Mouse (Mus musculus): ENCODE results near the gene Gfi1b. TPM values are rescaled to one million over a fixed set of nuclear protein-coding genes. Genes with fewer than 3 reads are reported as not detected.

Gene Gfi1b
- 0.52 TPM for total RNA-seq (2023)

DNA sequence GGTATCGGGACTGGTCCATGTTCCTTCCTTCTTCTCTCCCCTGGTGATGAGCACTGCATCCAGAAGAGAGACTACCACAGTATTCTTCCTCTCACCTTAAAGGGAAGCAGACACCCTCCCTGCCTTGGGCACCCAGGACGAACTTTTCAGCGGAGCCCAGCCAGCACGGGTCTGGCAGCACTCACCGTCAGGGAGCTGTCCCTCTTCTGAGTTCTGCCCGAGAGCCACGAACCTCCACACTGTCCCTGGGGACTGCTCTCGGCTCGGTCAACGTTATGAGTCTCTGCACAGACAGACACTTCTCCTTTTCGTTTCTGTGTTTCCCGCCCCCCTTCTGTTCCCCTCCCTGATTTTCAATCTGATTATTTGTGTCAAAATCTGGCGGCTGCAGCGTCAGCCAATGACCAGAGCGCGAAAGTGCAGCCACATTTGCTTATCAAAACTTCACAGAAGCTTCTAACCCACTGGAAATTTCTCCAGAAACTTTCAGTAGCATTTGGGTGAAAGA lies at the start of gene Gfi1b:
Gfi1b (minus strand) TSS at position 319 of the 508 bp plus-strand sequence.

DNA sequence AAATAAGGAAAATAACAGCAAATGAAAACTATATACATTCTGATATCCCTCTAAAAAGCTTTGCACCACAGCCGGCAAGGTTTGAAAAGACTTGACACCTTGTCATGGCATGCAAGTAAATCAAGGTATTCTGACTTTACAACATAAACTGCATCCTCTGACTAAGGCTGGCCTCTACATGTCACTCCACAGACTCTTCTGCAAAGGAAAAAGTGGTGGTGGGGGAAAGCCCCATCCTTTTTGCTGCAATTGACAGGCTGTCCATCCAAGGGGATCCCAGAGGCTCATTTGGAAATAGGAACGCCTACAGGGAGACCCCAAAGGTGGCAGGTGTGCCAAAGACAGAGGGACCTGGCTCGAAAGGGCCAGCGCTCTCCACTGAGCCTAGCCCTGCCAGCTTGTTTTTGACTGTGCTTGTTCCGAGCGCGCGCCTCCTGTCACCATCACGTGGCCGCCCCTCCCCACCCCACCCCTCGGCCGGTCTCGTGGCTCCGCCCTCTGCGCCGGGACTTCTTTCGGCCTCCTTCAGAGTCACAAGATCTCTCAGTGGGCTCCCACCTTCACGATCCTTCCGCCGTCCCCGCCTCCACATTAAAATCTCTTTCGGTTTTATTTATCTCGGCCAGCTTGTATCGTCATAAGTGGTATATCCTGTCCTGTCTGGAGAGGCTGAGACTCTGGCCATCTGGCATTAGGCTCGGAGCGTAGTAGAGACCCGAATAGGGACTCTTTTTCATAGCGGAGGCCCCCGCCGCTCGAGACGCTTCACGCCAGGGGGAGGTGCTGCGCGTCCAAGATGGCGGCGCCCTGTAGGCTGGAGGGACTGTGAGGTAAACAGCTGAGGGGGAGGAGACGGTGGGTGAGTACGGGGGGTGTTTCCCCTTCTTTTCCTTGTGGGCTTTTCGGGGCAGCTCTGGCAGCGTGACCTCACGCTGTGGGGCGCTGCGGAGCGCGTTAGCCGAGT lies 19.0 kb upstream of the Gfi1b start, which contains the start of gene Tsc1:
Tsc1 (plus strand) TSS at position 768 of the 964 bp plus-strand sequence.

GRCm38 (mm10) chr2:28583651-28584050 lies 38.1 kb downstream of the Gfi1b start, which contains the start of gene Gtf3c5:
Gene Gtf3c5 (minus strand): TSS chr2:28583751.

GRCm38 (mm10) chr2:28563303-28563702 lies 58.5 kb downstream of the Gfi1b start, which contains the start of gene Cel:
Gene Cel (minus strand): TSS chr2:28563403.

Other genes starting within 250 kb of the Gfi1b start
- 0.12 TPM for gene Ppp1r26, start 175.2 kb downstream of the Gfi1b start, total RNA-seq (2023)
- gene 1700007K13Rik, start 155.7 kb downstream of the Gfi1b start, total RNA-seq (2023): not detected
- 23.2 TPM for gene Mrps2, start 153.9 kb downstream of the Gfi1b start, total RNA-seq (2023)
- 0.64 TPM for gene Gbgt1, start 125.1 kb downstream of the Gfi1b start, total RNA-seq (2023)
- gene Gm10134, start 115.9 kb downstream of the Gfi1b start, total RNA-seq (2023): not detected
- 50.5 TPM for gene Ralgds, start 108.9 kb downstream of the Gfi1b start, total RNA-seq (2023)
- gene Cel, start 58.6 kb downstream of the Gfi1b start, total RNA-seq (2023): 6.8 TPM
- gene Gtf3c5, start 38.2 kb downstream of the Gfi1b start, total RNA-seq (2023): 28.1 TPM
- gene Tsc1, start 19.2 kb upstream of the Gfi1b start, total RNA-seq (2023): 57.1 TPM
- gene Spaca9, start 77.7 kb upstream of the Gfi1b start, total RNA-seq (2023): not detected
- gene Ak8, start 78.2 kb upstream of the Gfi1b start, total RNA-seq (2023): not detected
- 11.4 TPM for gene Gtf3c4, start 218.4 kb upstream of the Gfi1b start, total RNA-seq (2023)
- 24.6 TPM for gene Ddx31, start 218.4 kb upstream of the Gfi1b start, total RNA-seq (2023)

Data from CD8-positive naive resting alpha-beta T cell, adult 57 days (primary cell).